Mouse (Mus musculus) thymus, postnatal 4 days (tissue): ENCODE results near the gene Vamp4.
"Not testable (repeated sequence)": the region's sequence is repeated elsewhere in the genome, so short reads cannot be mapped to it uniquely, and the experiment has no call there.

Experiments used
- DNase-seq: peaks from one replicate; pipeline ENCODE4 v3.0.0; 2021

Gene Vamp4

GRCm38 (mm10) chr1:162590415-162590997 is 20.2 kb downstream of the Vamp4 start:
- DNase-seq: no peak

GRCm38 (mm10) chr1:162597379-162598102 is 27.2 kb downstream of the Vamp4 start:
- no peak for DNase-seq

GRCm38 (mm10) chr1:162599617-162600016 is 29.3 kb downstream of the Vamp4 start:
- DNase-seq: no peak

- DNase-seq: no peak
Measured at GRCm38 (mm10) chr1:162601288-162601687, 31.0 kb downstream of the Vamp4 start.

GRCm38 (mm10) chr1:162608127-162608526 is 37.8 kb downstream of the Vamp4 start:
- DNase-seq: no peak

GRCm38 (mm10) chr1:162609633-162610250 is 39.4 kb downstream of the Vamp4 start:
- no peak for DNase-seq

- DNase-seq: no peak
Measured at GRCm38 (mm10) chr1:162611191-162611590, 40.9 kb downstream of the Vamp4 start.

- no peak for DNase-seq
Measured at GRCm38 (mm10) chr1:162615511-162615910, 45.2 kb downstream of the Vamp4 start.

GRCm38 (mm10) chr1:162620487-162620886 is 50.2 kb downstream of the Vamp4 start:
- DNase-seq: peak; percentile 52

GRCm38 (mm10) chr1:162623895-162624294 is 53.6 kb downstream of the Vamp4 start:
- no peak for DNase-seq

- DNase-seq: peak; percentile 19
Measured at GRCm38 (mm10) chr1:162625229-162625628, 54.9 kb downstream of the Vamp4 start.

GRCm38 (mm10) chr1:162627821-162628220 is 57.5 kb downstream of the Vamp4 start:
- not testable (repeated sequence) for DNase-seq

- DNase-seq: not testable (repeated sequence)
Measured at GRCm38 (mm10) chr1:162628326-162628725, 58.0 kb downstream of the Vamp4 start.

GRCm38 (mm10) chr1:162635291-162635931 is 65.1 kb downstream of the Vamp4 start:
- DNase-seq: not testable (repeated sequence)

- no peak for DNase-seq
Measured at GRCm38 (mm10) chr1:162636516-162636915, 66.2 kb downstream of the Vamp4 start.

GRCm38 (mm10) chr1:162638535-162638934 is 68.2 kb downstream of the Vamp4 start:
- no peak for DNase-seq

- DNase-seq: no peak
Measured at GRCm38 (mm10) chr1:162639051-162639750, 68.9 kb downstream of the Vamp4 start, which contains the start of gene Myoc. TSS of gene Myoc (plus strand) at chr1:162639155.

- DNase-seq: no peak
Measured at GRCm38 (mm10) chr1:162639861-162640260, 69.5 kb downstream of the Vamp4 start.

GRCm38 (mm10) chr1:162642591-162642990 is 72.3 kb downstream of the Vamp4 start:
- DNase-seq: no peak

- DNase-seq: no peak
Measured at GRCm38 (mm10) chr1:162643752-162644151, 73.4 kb downstream of the Vamp4 start.

GRCm38 (mm10) chr1:162646083-162646686 is 75.9 kb downstream of the Vamp4 start:
- peak; percentile 62 for DNase-seq

GRCm38 (mm10) chr1:162648416-162648815 is 78.1 kb downstream of the Vamp4 start:
- no peak for DNase-seq
